In the genomic region with DNA sequence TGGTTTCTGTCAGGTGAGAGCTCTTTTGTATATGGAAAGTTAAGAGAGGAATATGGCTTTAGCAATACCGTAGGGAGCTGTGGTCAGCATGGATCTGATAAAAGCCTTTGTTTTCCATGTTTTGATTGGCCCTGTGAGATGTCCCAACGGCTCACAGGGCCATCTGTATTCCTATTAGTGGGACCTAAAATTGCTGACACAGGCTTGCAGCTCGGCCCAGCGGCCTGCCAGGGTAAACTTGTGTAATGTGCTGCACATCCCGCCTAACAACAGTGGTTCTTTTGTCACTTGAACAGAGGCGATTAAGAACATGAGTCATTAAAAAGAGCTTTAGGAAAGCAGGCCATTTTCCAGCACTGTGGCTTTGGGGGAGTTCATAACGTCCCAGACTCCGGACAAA, we compare ENCODE assay signal across 9 mouse cellular contexts.
DNase-seq lines count a peak whose midpoint lies in the region; ATAC-seq lines count a peak whose summit lies in the region.
"Had no signal": no experiment of that assay in that cellular context is flagged by ENCODE, and none has a peak within 500 bp of the region (broad histone marks: within the 10 kb centered on the region; RNA-seq: fewer than 3 reads in every experiment).

No protein-coding gene starts in this region.

- no peaks in the 10 kb centered on the region for H3K9me3 ChIP-seq in heart, embryonic 14.5 days (ENCODE audit: control insufficient read depth, low read length)
- no peaks in the 10 kb centered on the region for H3K9me3 ChIP-seq in lung, embryonic 15.5 days
- H3K9me3 ChIP-seq in stomach, embryonic 15.5 days: no peaks in the 10 kb centered on the region
- H3K9me3 ChIP-seq: liver, embryonic 13.5 days had no signal

- H3K27me3 ChIP-seq in heart, embryonic 14.5 days (ENCODE audit: control insufficient read depth, insufficient read depth, low read length): no peaks in the 10 kb centered on the region
- H3K27me3 ChIP-seq in lung, embryonic 15.5 days: no peaks in the 10 kb centered on the region
- H3K27me3 ChIP-seq in stomach, embryonic 15.5 days (replicated peaks): no peaks in the 10 kb centered on the region
- H3K27me3 ChIP-seq: liver, embryonic 13.5 days had no signal

- no peak overlapping the region for H3K9ac ChIP-seq in heart, embryonic 14.5 days (ENCODE audit: low read length)
- H3K9ac ChIP-seq in lung, embryonic 15.5 days: no peak overlapping the region
- H3K9ac ChIP-seq in stomach, embryonic 15.5 days: no peak overlapping the region
- H3K9ac ChIP-seq: liver, embryonic 13.5 days had no signal

- H3K36me3 ChIP-seq in heart, embryonic 14.5 days (ENCODE audit: control insufficient read depth, insufficient read depth, low read length): no peaks in the 10 kb centered on the region
- H3K36me3 ChIP-seq in lung, embryonic 15.5 days: no peaks in the 10 kb centered on the region
- no peaks in the 10 kb centered on the region for H3K36me3 ChIP-seq in stomach, embryonic 15.5 days
- H3K36me3 ChIP-seq: liver, embryonic 13.5 days had no signal

- DNase-seq in right cerebral cortex, postnatal 10 days (ENCODE audit: low spot score in 2 of 2): peak; percentile 28 to 33
- DNase-seq in right cerebral cortex, postnatal 14 days: no peak
- DNase-seq in fat pad, adult 2 months (ENCODE audit: extremely low read depth, low read depth, low spot score): peak; percentile 65
- DNase-seq: liver, embryonic 13.5 days had no signal

- H3K4me2 ChIP-seq in heart, embryonic 14.5 days (ENCODE audit: low read length): 0 out of 2 replicates have a peak overlapping the region, but pooled peaks have one; percentile 14
- no peak overlapping the region for H3K4me2 ChIP-seq in lung, embryonic 15.5 days
- H3K4me2 ChIP-seq in stomach, embryonic 15.5 days: no peak overlapping the region
- H3K4me2 ChIP-seq: liver, embryonic 13.5 days had no signal

- no peaks in the 10 kb centered on the region for H3K4me1 ChIP-seq in heart, embryonic 14.5 days (ENCODE audit: control insufficient read depth in 2 of 2, insufficient read depth in 2 of 2, low read length in 2 of 2)
- no peaks in the 10 kb centered on the region for H3K4me1 ChIP-seq in lung, embryonic 15.5 days
- peaks cover 8% of the 10 kb centered on the region for H3K4me1 ChIP-seq in stomach, embryonic 15.5 days

- 44% methylated on average over 8 of the region's 8 CpGs for WGBS in heart, embryonic 14.5 days
- WGBS in lung, embryonic 15.5 days: 38% methylated on average over 8 of the region's 8 CpGs
- WGBS in stomach, embryonic 15.5 days: 28% methylated on average over 8 of the region's 8 CpGs

- ATAC-seq in heart, embryonic 14.5 days (ENCODE audit: insufficient number of reproducible peaks, insufficient read depth, low FRiP score, low read depth): peak; percentile 84
- peak; percentile 62; the same call in 1 of the 2 replicates for ATAC-seq in lung, embryonic 15.5 days (ENCODE audit: borderline replicate concordance, extremely low read depth, low FRiP score, low TSS enrichment)
- no peak for ATAC-seq in stomach, embryonic 15.5 days (ENCODE audit: insufficient read depth, low FRiP score, low read depth)
- no peak for ATAC-seq in activated CD4-positive, CD25-positive, alpha-beta regulatory T cell, adult 4 months
- ATAC-seq in cerebellum, adult (ENCODE audit: insufficient number of reproducible peaks, low FRiP score, low TSS enrichment): no peak

- H3K27ac ChIP-seq in heart, embryonic 14.5 days (replicated peaks in 1 of 2; ENCODE audit: control insufficient read depth in 1 of 2, insufficient read depth in 1 of 2, low read depth in 2 of 2, low read length in 2 of 2): peak overlapping the region; percentile 62 to 64; a peak in 2 of 4 replicates
- no peak overlapping the region for H3K27ac ChIP-seq in lung, embryonic 15.5 days
- peak overlapping the region; percentile 54; the same call in 1 of the 2 replicates for H3K27ac ChIP-seq in stomach, embryonic 15.5 days
- H3K27ac ChIP-seq: liver, embryonic 13.5 days had no signal

- no peak overlapping the region for H3K4me3 ChIP-seq in heart, embryonic 14.5 days (ENCODE audit: control insufficient read depth in 1 of 2, insufficient read depth in 1 of 2, low read depth in 1 of 2, low read length in 2 of 2)
- H3K4me3 ChIP-seq in lung, embryonic 15.5 days: no peak overlapping the region
- no peak overlapping the region for H3K4me3 ChIP-seq in stomach, embryonic 15.5 days (replicated peaks)
- H3K4me3 ChIP-seq: liver, embryonic 13.5 days had no signal

Comparison
In these comparisons a context has a peak if more than half of its experiments do, and no peak if none do; other contexts are left out.
1. ATAC-seq: peak in heart, embryonic 14.5 days (single experiment) and lung, embryonic 15.5 days (single experiment); none in stomach, embryonic 15.5 days (single experiment), activated CD4-positive, CD25-positive, alpha-beta regulatory T cell, adult 4 months (single experiment) and cerebellum, adult (single experiment).